18 mouse cellular contexts compared by ENCODE assay signal in genomic region chr6:134430161-134430799, GRCm38 (mm10). TPM values are rescaled to one million over a fixed set of nuclear protein-coding genes. Genes with fewer than 3 reads are reported as not detected.
DNase-seq lines count a peak whose midpoint lies in the region; ATAC-seq and TF ChIP-seq lines count a peak whose summit lies in the region.
"Had no signal": no experiment of that assay in that cellular context is flagged by ENCODE, and none has a peak within 500 bp of the region (broad histone marks: within the 10 kb centered on the region; RNA-seq: fewer than 3 reads in every experiment).

No protein-coding gene starts in this region.

- H3K4me1 ChIP-seq in kidney, postnatal 0 days (replicated peaks; ENCODE audit: insufficient read depth, low read length): no peaks in the 10 kb centered on the region; the same call in 1 of the 2 replicates
- no peaks in the 10 kb centered on the region for H3K4me1 ChIP-seq in ES-Bruce4 (ENCODE audit: control insufficient read depth, insufficient read depth, low read length)
- H3K4me1 ChIP-seq: forebrain, embryonic 13.5 days; hindbrain, embryonic 15.5 days; neural tube, embryonic 12.5 days had no signal

- intact Hi-C loops in gastrocnemius, postnatal 14 days (cut with DNase I; ENCODE audit: low total_unique reads): no loop called here
- intact Hi-C loops in heart, postnatal 10 days (cut with DNase I): loop anchor here (2.0 kb wide), 1 partner anchor 25 kb away; no protein-coding TSS in a partner anchor

- H3K4me2 ChIP-seq in kidney, postnatal 0 days (ENCODE audit: low read length): no peak overlapping the region
- H3K4me2 ChIP-seq: forebrain, embryonic 13.5 days; hindbrain, embryonic 15.5 days; limb, embryonic 13.5 days; neural tube, embryonic 12.5 days had no signal

- DNase-seq in gastrocnemius, adult 18-20 months (ENCODE audit: low spot score): peak; percentile 56
- no peak for DNase-seq in gastrocnemius, postnatal 14 days
- peak; percentile 77 for DNase-seq in kidney, postnatal 0 days (ENCODE audit: low spot score)
- DNase-seq in kidney, adult 18-20 months: no peak
- peak; percentile 54 to 63 for DNase-seq in heart, postnatal 10 days
- no peak for DNase-seq in embryo, embryonic 9.5 days (ENCODE audit: extremely low spot score)
- DNase-seq in thymus, postnatal 36 days: no peak
- DNase-seq: B cell, adult 2 months; cerebellum, adult 9-10 months; kidney, postnatal 25 days had no signal

- ATAC-seq in kidney, postnatal 0 days (replicated peaks; ENCODE audit: low FRiP score, low read depth): no peak
- ATAC-seq: forebrain, embryonic 13.5 days; midbrain, embryonic 16.5 days had no signal

- no peak overlapping the region for H3K9ac ChIP-seq in kidney, postnatal 0 days (ENCODE audit: low read depth, low read length)
- H3K9ac ChIP-seq in ES-Bruce4 (ENCODE audit: low read depth, poor library complexity, severe bottlenecking): no peak overlapping the region
- H3K9ac ChIP-seq: forebrain, embryonic 13.5 days; hindbrain, embryonic 15.5 days; limb, embryonic 13.5 days; neural tube, embryonic 12.5 days had no signal

- H3K4me3 ChIP-seq in kidney, postnatal 0 days (replicated peaks; ENCODE audit: low read depth, low read length): no peak overlapping the region
- no peak overlapping the region for H3K4me3 ChIP-seq in ES-Bruce4 (ENCODE audit: low read depth, low read length)
- H3K4me3 ChIP-seq: forebrain, embryonic 13.5 days; hindbrain, embryonic 15.5 days; limb, embryonic 13.5 days; neural tube, embryonic 12.5 days had no signal

- TF ChIP-seq EP300 in ES-Bruce4 (IDR thresholded peaks at IDR 0.05; ENCODE audit: insufficient read depth, low read depth, low read length): no peak

- no peaks in the 10 kb centered on the region for H3K27me3 ChIP-seq in kidney, postnatal 0 days (ENCODE audit: insufficient read depth, low read length)
- H3K27me3 ChIP-seq in ES-Bruce4 (ENCODE audit: control insufficient read depth, insufficient read depth, low read length, poor library complexity, severe bottlenecking): no peaks in the 10 kb centered on the region
- H3K27me3 ChIP-seq: forebrain, embryonic 13.5 days; hindbrain, embryonic 15.5 days; limb, embryonic 13.5 days; neural tube, embryonic 12.5 days had no signal

- no peak for TF ChIP-seq POLR2A in ES-Bruce4 (IDR thresholded peaks at IDR 0.05; ENCODE audit: insufficient read depth, low read length)

- 71% methylated on average over 9 of the region's 9 CpGs for WGBS in kidney, postnatal 0 days

- H3K27ac ChIP-seq in kidney, postnatal 0 days: no peak overlapping the region
- no peak overlapping the region for H3K27ac ChIP-seq in ES-Bruce4 (ENCODE audit: insufficient read depth, low read length)
- H3K27ac ChIP-seq: forebrain, embryonic 13.5 days; hindbrain, embryonic 15.5 days; limb, embryonic 13.5 days; neural tube, embryonic 12.5 days had no signal

- TF ChIP-seq CTCF in kidney, postnatal 0 days (IDR thresholded peaks at IDR 0.05; ENCODE audit: low read depth): peak; percentile 38
- peak; percentile 1 for TF ChIP-seq CTCF in ES-Bruce4 (IDR thresholded peaks at IDR 0.05; ENCODE audit: low read depth, low read length)

- H3K36me3 ChIP-seq in kidney, postnatal 0 days (ENCODE audit: insufficient read depth, low read length): no peaks in the 10 kb centered on the region
- H3K36me3 ChIP-seq in ES-Bruce4 (ENCODE audit: control insufficient read depth, insufficient read depth, low read length, poor library complexity, severe bottlenecking): no peaks in the 10 kb centered on the region
- H3K36me3 ChIP-seq: hindbrain, embryonic 15.5 days; limb, embryonic 13.5 days; neural tube, embryonic 12.5 days had no signal

- no peaks in the 10 kb centered on the region for H3K9me3 ChIP-seq in kidney, postnatal 0 days (replicated peaks; ENCODE audit: low read length)
- H3K9me3 ChIP-seq in ES-Bruce4 (replicated peaks; ENCODE audit: control insufficient read depth, insufficient read depth, low read length, poor library complexity, severe bottlenecking): no peaks in the 10 kb centered on the region
- H3K9me3 ChIP-seq: forebrain, embryonic 13.5 days; hindbrain, embryonic 15.5 days; limb, embryonic 13.5 days; neural tube, embryonic 12.5 days had no signal

RNA-seq across cellular contexts. Expression of gene Bcl2l14, which starts 34.2 kb away (rescaled TPM):
- not detected for total RNA-seq in gastrocnemius, adult 18-20 months (2021)
- not detected for total RNA-seq in gastrocnemius, postnatal 14 days (2021)
- 9.3 and 10.2 TPM in 2 replicates for polyA plus RNA-seq in kidney, postnatal 0 days (2015; fragmentation: Nextera tagmentation; extraction: Ambion mirVana)
- 0.90 and 1.2 TPM in 2 replicates for polyA plus RNA-seq in ES-Bruce4 (2011; ENCODE audit: insufficient read depth, insufficient read length, low read depth, missing spikeins)
- total RNA-seq in heart, postnatal 10 days (2021): not detected
- total RNA-seq: gastrocnemius, postnatal 4 days had no signal
- polyA plus RNA-seq: brain, embryonic 14.5 days; forebrain, embryonic 13.5 days; midbrain, embryonic 16.5 days had no signal

Comparison
In these comparisons a context has a peak if more than half of its experiments do, and no peak if none do; other contexts are left out.
1. DNase-seq: peak in gastrocnemius, adult 18-20 months (single experiment), kidney, postnatal 0 days (single experiment) and heart, postnatal 10 days (2 of 2); none in gastrocnemius, postnatal 14 days (single experiment), kidney, adult 18-20 months (single experiment), embryo, embryonic 9.5 days (single experiment) and thymus, postnatal 36 days (0 of 2).